Mouse (Mus musculus): ENCODE data around the gene Gm9573.

GRCm38 (mm10) chr17:35591219-35591578 is 35.2 kb downstream of the Gm9573 start:
- TF ChIP-seq CTCF (IDR thresholded peaks at IDR 0.05; ENCODE audit: low read depth, low read length), result no peak
- TF ChIP-seq POLR2A (IDR thresholded peaks at IDR 0.05; ENCODE audit: borderline replicate concordance, low read depth, low read length), result no peak
